Mouse (Mus musculus) T-helper 17 cell (primary cell): ENCODE measurements at regions not wholly inside any gene's neighbourhood (a gene's known extent, or its start where the extent isn't known, plus 50 kb on each side); places are given as distances from the start of the nearest gene placed in this dataset.

Experiments used
- in situ Hi-C, 2 experiments: fragments of 300-600 bp; cut with MboI, MseI; formaldehyde crosslinking; loops; 1 replicate in 1 of 2; 2 replicates in 1 of 2; pipeline ENCODE4 v1.15.1; 2025; ENCODE audit warnings: high pct_unique_total_duplicates in 2 of 2

DNA sequence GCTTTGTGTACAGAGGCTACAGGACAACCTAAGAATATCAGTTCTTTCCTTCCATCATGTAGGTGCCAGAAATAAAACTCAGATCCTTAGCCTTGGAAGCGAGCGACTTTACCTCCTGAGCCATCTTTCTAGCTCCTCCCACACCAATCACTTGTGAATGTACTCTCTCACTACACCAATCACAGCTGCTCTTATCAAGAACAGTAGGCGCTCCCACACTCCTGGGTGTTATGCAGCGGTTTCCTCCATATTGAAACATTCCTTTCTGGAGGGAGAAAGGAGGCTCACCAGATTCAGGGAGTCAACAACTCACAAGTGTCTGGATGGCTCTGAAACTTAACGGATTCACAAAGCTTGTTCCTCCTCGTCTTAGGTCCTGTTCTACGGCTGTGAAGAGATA, 168.1 kb upstream of the Arid2 start:
- in situ Hi-C loops: no loop called here

- in situ Hi-C loops: no loop called here
These were observed 162.9 kb upstream of the Arid2 start for GRCm38 (mm10) chr15:96124397-96124796.

GRCm38 (mm10) chr15:96129699-96130098, 157.6 kb upstream of the Arid2 start:
- in situ Hi-C loops: no loop called here

DNA sequence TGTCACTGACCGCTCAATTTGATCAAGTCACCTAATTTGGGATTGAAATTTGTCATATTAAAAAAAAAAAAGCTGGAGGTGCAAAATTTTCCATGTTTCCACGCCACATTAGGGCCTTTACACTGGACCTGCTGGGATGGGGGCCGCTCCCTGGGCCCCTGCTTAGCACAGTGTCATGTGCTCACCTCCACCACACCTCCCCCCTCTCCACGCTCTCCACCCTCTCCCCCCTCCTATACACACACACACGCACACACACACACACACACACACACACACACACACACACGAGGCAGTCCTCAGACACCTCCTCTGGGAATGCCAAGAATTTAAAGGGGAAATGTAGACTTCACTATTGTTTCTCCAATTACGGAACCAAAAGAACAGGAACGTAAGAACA, 156.8 kb upstream of the Arid2 start:
- in situ Hi-C loops: no loop called here

GRCm38 (mm10) chr15:96131582-96132091, 155.7 kb upstream of the Arid2 start:
- in situ Hi-C loops: no loop called here

GRCm38 (mm10) chr15:96132636-96133035, 154.7 kb upstream of the Arid2 start:
- in situ Hi-C loops: no loop called here

DNA sequence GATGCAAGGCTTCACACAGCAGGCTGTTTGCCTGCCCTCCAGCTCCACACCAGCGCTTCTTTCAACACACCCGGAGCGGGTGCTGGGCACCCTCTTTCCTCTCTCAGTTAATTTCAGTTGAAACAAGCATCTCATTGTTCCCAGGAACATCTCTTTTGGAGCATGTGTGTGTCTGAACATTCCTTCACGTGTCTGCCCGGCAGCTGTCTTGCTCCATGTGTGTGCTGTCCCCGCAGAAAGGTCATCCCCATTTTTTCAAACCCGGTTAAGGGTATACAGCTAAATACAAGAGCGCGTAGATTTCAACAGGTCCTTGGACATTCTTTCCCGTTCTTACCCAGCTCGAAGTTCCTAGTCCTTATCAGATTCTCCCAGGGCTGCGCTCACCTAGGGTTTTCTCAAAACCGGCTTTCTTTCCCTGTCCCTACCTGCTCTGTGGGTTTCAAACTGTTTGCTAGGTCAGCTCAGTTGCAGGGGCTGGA, 152.0 kb upstream of the Arid2 start:
- in situ Hi-C loops: no loop called here

GRCm38 (mm10) chr15:96135816-96136215, 151.5 kb upstream of the Arid2 start:
- in situ Hi-C loops: no loop called here

DNA sequence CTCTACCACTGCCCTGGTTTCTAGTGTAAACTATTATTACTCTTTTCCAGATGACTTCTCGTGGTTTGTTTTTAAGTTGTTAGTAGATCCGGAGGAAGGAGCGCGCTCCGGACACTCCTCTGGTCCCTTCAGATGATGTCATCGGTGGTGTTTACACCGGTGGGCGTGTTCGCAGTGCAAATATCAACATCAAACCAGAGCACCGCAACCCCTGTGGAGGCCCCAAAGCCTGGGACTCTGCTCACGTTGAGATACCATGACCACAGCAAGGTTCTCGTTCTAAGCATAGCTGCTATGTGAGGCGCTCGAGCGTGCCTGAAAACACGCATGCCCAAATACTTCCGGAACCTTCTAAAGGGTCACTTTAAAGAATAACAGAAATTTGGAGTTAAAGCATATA, 149.8 kb upstream of the Arid2 start:
- in situ Hi-C loops: no loop called here

GRCm38 (mm10) chr15:96137945-96138344, 149.4 kb upstream of the Arid2 start:
- in situ Hi-C loops: no loop called here

DNA sequence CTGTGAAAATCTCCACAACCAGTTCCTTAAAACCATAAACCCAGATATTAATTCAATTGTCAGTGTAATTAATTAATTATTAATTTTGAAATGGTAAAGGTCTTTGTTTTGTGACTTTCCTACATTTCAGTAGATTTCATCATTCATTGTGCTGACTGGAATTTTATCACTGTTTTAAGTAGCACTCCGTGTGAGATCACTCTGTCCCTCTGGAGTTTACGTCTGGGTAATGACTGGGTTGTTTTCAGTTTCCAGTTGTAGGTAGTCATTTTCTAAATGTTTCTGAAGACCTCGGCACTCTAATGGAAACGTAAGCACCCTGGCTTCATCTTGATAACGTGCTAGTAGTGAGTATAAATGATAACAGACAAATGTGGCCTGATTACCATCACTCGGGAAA, 133.8 kb upstream of the Arid2 start:
- in situ Hi-C loops: no loop called here

- in situ Hi-C loops: no loop called here
These were observed 129.0 kb upstream of the Arid2 start for GRCm38 (mm10) chr15:96158321-96158720.

GRCm38 (mm10) chr15:96164771-96165431, 122.4 kb upstream of the Arid2 start:
- in situ Hi-C loops: no loop called here

DNA sequence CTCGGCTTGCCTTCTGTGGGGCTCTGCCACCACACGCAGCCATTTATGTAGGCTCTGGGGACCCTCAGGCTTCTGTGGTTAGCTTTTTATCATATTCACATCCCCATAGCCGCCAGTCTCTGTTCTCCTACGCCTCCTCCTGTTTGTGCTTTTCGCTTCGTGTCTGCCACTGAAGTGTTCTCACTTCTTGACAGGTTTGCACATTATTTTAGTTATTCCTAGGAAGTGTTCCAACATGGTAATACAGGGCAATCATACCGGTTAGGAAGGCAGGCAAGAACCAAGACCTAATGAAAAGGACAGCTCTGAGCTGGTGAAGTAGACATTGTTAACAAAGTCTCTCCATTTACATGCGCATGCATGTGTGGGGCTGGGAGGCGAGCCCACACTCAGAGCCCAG, 120.1 kb upstream of the Arid2 start:
- in situ Hi-C loops: no loop called here

- in situ Hi-C loops: no loop called here
These were observed 117.4 kb upstream of the Arid2 start for GRCm38 (mm10) chr15:96169726-96170467.

DNA sequence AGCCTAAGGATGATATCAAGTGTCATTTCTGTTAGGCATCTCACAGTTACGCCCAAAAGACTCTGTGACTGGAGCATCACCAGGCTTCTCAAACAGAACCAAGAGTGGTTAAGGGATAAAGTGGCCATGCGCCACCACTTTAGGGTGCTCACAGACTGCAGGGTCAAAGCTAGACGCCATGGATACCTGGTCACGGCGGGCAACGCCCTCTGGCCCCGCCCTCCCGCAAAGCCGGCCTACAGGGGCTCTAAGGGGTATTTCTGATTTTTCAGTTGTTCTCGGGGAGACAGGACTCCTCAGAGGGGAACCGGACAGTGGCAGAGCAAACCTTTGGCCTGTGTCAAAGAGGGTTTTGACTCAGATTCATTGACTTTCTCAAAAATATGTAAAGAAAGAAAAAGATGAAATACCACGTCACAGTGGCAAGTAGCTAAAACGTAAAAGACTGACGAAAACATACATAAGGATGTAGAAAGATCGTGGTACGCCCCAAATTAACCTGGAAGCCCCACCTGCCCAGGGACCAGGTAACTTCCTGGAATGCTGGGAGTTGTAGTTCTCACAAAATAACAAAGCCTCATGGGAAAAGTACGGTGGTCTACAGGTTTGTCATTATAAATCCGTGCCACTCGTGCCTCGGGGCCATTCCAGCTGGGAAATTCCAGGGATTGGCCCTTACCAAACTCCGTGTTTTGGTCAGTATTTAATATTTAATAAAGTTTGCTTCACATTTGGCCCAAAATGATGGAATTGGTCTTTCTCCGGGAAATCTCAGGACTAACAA, 116.1 kb upstream of the Arid2 start:
- in situ Hi-C loops: no loop called here

DNA sequence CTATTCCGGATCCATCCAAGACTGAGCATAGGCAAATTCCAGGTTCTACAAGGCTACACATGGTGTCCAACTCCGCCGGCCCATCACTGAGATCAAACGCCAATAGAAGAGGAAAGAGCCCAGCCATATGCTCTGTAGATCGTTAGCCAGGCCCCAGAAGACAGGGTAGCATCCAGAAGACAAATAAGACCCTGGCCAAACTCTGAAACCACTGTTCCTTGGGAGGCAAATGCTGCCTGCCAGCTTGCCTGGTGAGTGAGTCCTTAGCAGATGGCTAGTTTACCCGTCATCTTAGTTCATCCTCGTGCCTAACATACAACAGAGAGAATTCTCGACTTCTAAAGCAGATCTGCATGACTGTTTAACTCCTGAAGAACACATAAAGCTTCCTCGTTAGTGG, 109.4 kb upstream of the Arid2 start:
- in situ Hi-C loops: no loop called here

- in situ Hi-C loops: no loop called here
These were observed 108.8 kb upstream of the Arid2 start for GRCm38 (mm10) chr15:96178374-96179109.

DNA sequence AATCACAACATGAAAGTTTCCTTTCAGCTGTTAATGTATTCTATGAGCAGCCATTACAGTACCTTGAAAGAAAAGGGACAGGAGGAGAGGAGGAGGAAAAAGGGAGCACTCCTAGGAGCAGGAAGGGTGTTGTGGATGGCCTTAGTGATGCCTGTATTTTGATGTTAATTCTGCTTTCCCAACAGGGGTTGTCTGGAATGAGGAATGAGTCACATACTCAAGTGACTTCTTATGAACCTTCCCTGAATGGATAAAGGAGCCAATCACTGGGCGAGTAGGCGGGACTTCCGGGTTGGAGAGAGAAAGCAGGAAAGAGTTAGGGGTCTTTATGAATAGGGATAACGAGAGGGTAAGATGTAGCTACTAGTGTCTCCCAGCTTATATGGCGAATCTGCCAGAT, 107.8 kb upstream of the Arid2 start:
- in situ Hi-C loops: no loop called here

DNA sequence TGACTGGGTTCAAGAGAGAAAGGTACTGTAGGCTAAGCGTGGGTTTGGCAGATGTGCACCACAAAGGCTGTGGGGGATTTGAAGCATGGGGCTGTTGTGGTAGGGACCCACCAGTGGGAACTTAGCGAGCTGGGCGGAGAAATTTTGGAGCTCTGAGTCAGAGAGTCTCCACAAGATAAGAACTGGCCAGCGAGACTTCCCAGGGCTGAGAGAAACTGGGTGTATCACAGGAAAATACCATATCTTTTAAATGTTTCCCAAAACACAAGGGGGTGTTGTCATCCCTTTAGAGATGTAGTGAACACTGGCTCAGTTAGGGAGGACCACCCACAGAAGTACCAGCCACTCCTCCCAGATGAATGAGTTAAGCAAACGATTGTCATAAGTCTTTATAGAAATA, 107.3 kb upstream of the Arid2 start:
- in situ Hi-C loops: no loop called here

- in situ Hi-C loops: no loop called here
These were observed 106.3 kb upstream of the Arid2 start for GRCm38 (mm10) chr15:96180977-96181376.

DNA sequence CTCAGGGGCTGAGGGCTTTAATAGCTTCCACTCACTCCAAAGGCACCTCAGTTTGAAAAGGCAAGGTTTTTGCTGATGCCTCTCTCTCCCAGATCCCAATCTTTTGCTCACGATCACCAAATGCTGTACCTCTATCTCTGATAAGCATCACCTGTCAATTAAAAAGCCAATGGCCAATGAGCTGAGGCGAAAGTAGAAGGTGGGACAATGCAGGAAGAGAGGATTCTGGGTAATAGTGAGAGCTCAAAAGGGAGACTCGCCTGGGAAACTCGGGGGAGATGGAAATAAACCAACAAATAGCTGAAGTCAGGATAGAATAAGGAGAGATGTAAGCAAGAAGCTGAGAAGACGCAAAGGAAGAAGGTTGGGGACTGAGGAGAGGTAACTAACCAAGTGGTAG, 105.0 kb upstream of the Arid2 start:
- in situ Hi-C loops: no loop called here
